Mouse (Mus musculus): ENCODE measurements around the gene Slc35c2. TPM values are rescaled to one million over a fixed set of nuclear protein-coding genes. Genes with fewer than 3 reads are reported as not detected.

Slc35c2 gene
- polyA plus RNA-seq, 1 experiment = 171 TPM

GRCm38 (mm10) chr2:165285621-165286020 is 2.0 kb downstream of the Slc35c2 start:
- Histone ChIP-seq H3K4me3 (ENCODE audit: low read depth, low read length) (peak overlapping the region; percentile 93), H3K4me1 (ENCODE audit: control insufficient read depth, insufficient read depth, insufficient read length, low read length) (peaks cover 43% of the 10 kb centered on the region), H3K36me3 (ENCODE audit: control insufficient read depth, insufficient read depth, low read length) (peaks cover 29% of the 10 kb centered on the region), H3K27me3 (ENCODE audit: control insufficient read depth, insufficient read depth, low read length) (no peaks in the 10 kb centered on the region), H3K27ac (ENCODE audit: insufficient read depth, low read depth, low read length) (peak overlapping the region; percentile 98)
- 64% methylated on average over 8 of the region's 8 CpGs for WGBS
- no peak for TF ChIP-seq POLR2A (IDR thresholded peaks at IDR 0.05; ENCODE audit: low read depth, low read length)
- no peak for TF ChIP-seq CTCF (IDR thresholded peaks at IDR 0.05; ENCODE audit: extremely low read depth, insufficient read length, insufficient replicate concordance, low read depth, low read length)

DNA sequence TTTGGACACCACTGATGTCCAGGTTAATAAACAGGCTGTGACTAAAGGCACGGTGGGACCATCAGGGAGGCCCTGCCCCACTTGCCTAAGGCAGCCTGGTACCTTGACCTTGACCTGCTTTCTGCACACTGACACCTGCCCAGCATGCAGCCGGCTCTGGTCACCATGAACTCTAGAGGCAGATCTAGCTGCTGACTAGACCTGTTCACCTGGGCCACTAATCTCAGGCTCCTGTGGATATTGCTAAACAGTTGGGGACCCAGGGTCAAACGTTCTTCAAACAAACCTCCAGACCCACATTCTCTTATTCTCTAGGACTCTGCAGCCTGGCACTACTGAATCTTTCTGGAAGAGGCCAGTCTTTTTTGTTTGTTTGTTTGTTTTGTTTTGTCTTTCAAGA is 2.6 kb downstream of the Slc35c2 start:
- Histone ChIP-seq H3K4me1 (ENCODE audit: control insufficient read depth, insufficient read depth, insufficient read length, low read length) (peaks cover 43% of the 10 kb centered on the region), H3K4me3 (ENCODE audit: low read depth, low read length) (no peak overlapping the region), H3K27ac (ENCODE audit: insufficient read depth, low read depth, low read length) (peak overlapping the region; percentile 98), H3K36me3 (ENCODE audit: control insufficient read depth, insufficient read depth, low read length) (peaks cover 30% of the 10 kb centered on the region), H3K27me3 (ENCODE audit: control insufficient read depth, insufficient read depth, low read length) (no peaks in the 10 kb centered on the region)
- TF ChIP-seq CTCF (IDR thresholded peaks at IDR 0.05; ENCODE audit: extremely low read depth, insufficient read length, insufficient replicate concordance, low read depth, low read length) = no peak
- no peak for TF ChIP-seq POLR2A (IDR thresholded peaks at IDR 0.05; ENCODE audit: low read depth, low read length)
- 39% methylated on average over 3 of the region's 3 CpGs for WGBS

- peak overlapping the region; percentile 98 for H3K27ac ChIP-seq (ENCODE audit: insufficient read depth, low read depth, low read length)
- H3K4me3 ChIP-seq (ENCODE audit: low read depth, low read length) = peak overlapping the region; percentile 21; the same call in 1 of the 2 replicates
- H3K36me3 ChIP-seq (ENCODE audit: control insufficient read depth, insufficient read depth, low read length) = peaks cover 32% of the 10 kb centered on the region
- WGBS = 47% methylated on average over 7 of the region's 7 CpGs
- TF ChIP-seq POLR2A (IDR thresholded peaks at IDR 0.05; ENCODE audit: low read depth, low read length) (peak; percentile 45; the same call in 1 of the 2 replicates), CTCF (IDR thresholded peaks at IDR 0.05; ENCODE audit: extremely low read depth, insufficient read length, insufficient replicate concordance, low read depth, low read length) (no peak)
- no peaks in the 10 kb centered on the region for H3K27me3 ChIP-seq (ENCODE audit: control insufficient read depth, insufficient read depth, low read length)
- peaks cover 43% of the 10 kb centered on the region for H3K4me1 ChIP-seq (ENCODE audit: control insufficient read depth, insufficient read depth, insufficient read length, low read length)
These were observed 3.3 kb downstream of the Slc35c2 start for GRCm38 (mm10) chr2:165284377-165284776.

- H3K36me3 ChIP-seq (ENCODE audit: control insufficient read depth, insufficient read depth, low read length) = peaks cover 37% of the 10 kb centered on the region
- TF ChIP-seq CTCF (IDR thresholded peaks at IDR 0.05; ENCODE audit: extremely low read depth, insufficient read length, insufficient replicate concordance, low read depth, low read length) (no peak), POLR2A (IDR thresholded peaks at IDR 0.05; ENCODE audit: low read depth, low read length) (no peak)
- WGBS = 55% methylated on average over 3 of the region's 3 CpGs
- H3K4me1 ChIP-seq (ENCODE audit: control insufficient read depth, insufficient read depth, insufficient read length, low read length) = peaks cover 43% of the 10 kb centered on the region
- peak overlapping the region; percentile 96 for H3K27ac ChIP-seq (ENCODE audit: insufficient read depth, low read depth, low read length)
- no peaks in the 10 kb centered on the region for H3K27me3 ChIP-seq (ENCODE audit: control insufficient read depth, insufficient read depth, low read length)
- H3K4me3 ChIP-seq (ENCODE audit: low read depth, low read length) = no peak overlapping the region
These were observed 4.0 kb downstream of the Slc35c2 start for GRCm38 (mm10) chr2:165283644-165284043.

DNA sequence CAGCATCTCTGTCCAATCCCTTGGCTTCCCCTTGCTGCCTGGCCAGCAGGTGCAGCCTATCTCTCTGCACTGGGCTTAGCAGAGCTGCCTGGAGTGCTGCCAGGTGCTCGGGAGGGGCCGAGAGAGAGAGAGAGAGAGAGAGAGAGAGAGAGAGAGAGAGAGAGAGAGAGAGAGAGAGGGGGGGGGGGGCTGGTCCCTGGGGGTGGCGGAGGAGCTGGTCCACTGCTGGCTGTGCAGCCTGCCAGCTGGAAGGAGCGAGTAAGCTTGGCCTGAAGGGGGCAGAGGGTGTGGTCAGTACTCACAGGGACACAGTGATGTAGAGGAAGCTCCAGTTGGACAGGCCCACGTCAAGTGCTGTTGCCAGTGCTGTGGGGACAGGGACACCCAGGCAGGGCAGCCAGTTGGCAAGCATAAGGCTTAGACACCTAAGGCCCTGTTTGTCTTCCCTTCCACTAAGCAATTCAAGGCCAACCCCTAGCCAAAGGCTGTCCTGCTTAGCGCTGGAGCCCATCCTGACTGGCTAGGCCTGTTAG is 5.8 kb downstream of the Slc35c2 start:
- Histone ChIP-seq H3K36me3 (ENCODE audit: control insufficient read depth, insufficient read depth, low read length) (peaks cover 51% of the 10 kb centered on the region), H3K27me3 (ENCODE audit: control insufficient read depth, insufficient read depth, low read length) (no peaks in the 10 kb centered on the region), H3K4me3 (ENCODE audit: low read depth, low read length) (no peak overlapping the region), H3K4me1 (ENCODE audit: control insufficient read depth, insufficient read depth, insufficient read length, low read length) (peaks cover 35% of the 10 kb centered on the region), H3K27ac (ENCODE audit: insufficient read depth, low read depth, low read length) (peak overlapping the region; percentile 76)
- no peak for TF ChIP-seq CTCF (IDR thresholded peaks at IDR 0.05; ENCODE audit: extremely low read depth, insufficient read length, insufficient replicate concordance, low read depth, low read length)
- TF ChIP-seq POLR2A (IDR thresholded peaks at IDR 0.05; ENCODE audit: low read depth, low read length) = no peak
- 22% methylated on average over 6 of the region's 6 CpGs for WGBS

DNA sequence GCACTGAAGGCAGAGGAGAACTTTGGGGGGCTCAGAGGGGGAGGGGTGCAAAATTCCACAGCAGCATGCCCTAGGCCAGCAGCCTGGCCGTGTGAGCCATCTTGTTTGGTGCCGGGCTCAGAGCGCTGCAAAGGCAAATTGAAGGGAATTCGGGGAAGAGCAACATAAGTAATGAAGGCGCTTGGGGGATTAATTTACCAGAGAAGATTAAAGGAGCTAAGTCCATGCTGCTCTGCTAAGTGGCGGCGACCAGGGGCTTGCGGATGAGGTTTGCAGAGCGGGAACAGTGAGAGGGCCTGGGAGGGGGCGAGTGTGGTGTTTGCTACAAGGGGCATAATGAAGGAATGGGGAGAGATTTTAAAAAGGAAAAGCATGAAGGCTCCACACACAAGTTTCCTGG is 8.3 kb downstream of the Slc35c2 start:
- no peak overlapping the region for H3K27ac ChIP-seq (ENCODE audit: insufficient read depth, low read depth, low read length)
- WGBS = 93% methylated on average over 10 of the region's 10 CpGs
- H3K27me3 ChIP-seq (ENCODE audit: control insufficient read depth, insufficient read depth, low read length) = no peaks in the 10 kb centered on the region
- no peak for TF ChIP-seq POLR2A (IDR thresholded peaks at IDR 0.05; ENCODE audit: low read depth, low read length)
- no peak for TF ChIP-seq CTCF (IDR thresholded peaks at IDR 0.05; ENCODE audit: extremely low read depth, insufficient read length, insufficient replicate concordance, low read depth, low read length)
- H3K4me1 ChIP-seq (ENCODE audit: control insufficient read depth, insufficient read depth, insufficient read length, low read length) = peaks cover 20% of the 10 kb centered on the region
- H3K4me3 ChIP-seq (ENCODE audit: low read depth, low read length) = no peak overlapping the region
- H3K36me3 ChIP-seq (ENCODE audit: control insufficient read depth, insufficient read depth, low read length) = peaks cover 55% of the 10 kb centered on the region

DNA sequence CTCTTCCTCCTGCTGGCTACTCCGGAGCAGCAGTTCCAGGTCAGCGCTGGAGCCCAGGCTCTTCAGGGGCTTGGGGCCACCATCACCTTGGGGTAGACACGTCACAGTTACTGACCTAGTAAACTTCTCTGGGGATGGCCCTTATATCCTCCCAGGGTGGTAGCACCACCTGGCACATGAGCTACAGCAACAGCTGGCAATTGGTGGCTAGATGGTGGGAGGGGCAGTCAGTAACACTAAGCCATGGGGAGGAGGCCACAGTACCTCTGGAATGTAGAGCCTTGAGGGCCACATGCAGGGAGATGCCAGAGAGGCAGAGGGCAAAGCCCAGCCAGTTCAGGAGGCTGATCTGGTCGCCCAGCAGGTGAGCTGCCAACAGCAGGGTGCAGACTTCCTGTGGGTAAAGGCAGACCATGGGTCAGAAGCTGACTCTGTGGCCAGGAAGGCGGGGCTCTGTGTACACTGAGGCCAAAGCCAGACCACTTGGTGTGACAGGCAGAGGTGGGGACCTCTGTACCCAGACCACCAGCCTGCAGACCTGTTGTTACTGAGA is 10.4 kb downstream of the Slc35c2 start:
- H3K27me3 ChIP-seq (ENCODE audit: control insufficient read depth, insufficient read depth, low read length) = no peaks in the 10 kb centered on the region
- H3K36me3 ChIP-seq (ENCODE audit: control insufficient read depth, insufficient read depth, low read length) = peaks cover 44% of the 10 kb centered on the region
- TF ChIP-seq POLR2A (IDR thresholded peaks at IDR 0.05; ENCODE audit: low read depth, low read length) = no peak
- TF ChIP-seq CTCF (IDR thresholded peaks at IDR 0.05; ENCODE audit: extremely low read depth, insufficient read length, insufficient replicate concordance, low read depth, low read length) = no peak
- no peak overlapping the region for H3K4me3 ChIP-seq (ENCODE audit: low read depth, low read length)
- WGBS = 83% methylated on average over 5 of the region's 5 CpGs
- peaks cover 5% of the 10 kb centered on the region; the same call in 1 of the 2 replicates for H3K4me1 ChIP-seq (ENCODE audit: control insufficient read depth, insufficient read depth, insufficient read length, low read length)
- no peak overlapping the region for H3K27ac ChIP-seq (ENCODE audit: insufficient read depth, low read depth, low read length)
